Mouse (Mus musculus): Measurements from ENCODE around the gene Gas2l3.

The Gas2l3 gene

DNA sequence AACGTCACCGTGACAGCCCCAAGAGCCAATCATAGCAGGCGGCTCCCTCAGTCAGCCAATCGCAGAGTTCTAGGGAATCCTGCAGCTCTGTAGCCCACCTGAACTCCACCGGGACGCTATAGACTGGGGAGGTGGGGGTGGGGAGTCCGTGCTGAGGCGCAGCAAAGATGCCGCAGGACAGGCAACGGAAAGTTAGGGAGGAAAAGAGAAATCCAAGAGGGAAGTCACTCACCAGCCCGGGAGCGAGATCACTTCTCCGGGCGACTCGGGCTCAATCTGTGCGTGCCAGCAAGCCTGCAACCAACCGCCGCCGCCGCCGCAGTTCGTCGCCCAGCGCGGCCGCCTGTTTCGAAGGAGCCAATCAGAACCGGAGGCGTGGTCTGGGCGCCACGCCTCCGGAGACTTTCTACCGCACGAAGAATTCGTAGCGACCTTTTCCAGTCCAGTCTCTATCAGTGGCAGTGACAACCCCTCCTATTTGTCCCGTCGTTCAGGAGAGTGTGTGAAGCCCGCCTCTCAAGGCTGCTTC is at the start of gene Gas2l3:
Gas2l3 (minus strand) TSS at position 345 of the 529 bp plus-strand sequence.
- DNase-seq: peak; percentile 82

DNA sequence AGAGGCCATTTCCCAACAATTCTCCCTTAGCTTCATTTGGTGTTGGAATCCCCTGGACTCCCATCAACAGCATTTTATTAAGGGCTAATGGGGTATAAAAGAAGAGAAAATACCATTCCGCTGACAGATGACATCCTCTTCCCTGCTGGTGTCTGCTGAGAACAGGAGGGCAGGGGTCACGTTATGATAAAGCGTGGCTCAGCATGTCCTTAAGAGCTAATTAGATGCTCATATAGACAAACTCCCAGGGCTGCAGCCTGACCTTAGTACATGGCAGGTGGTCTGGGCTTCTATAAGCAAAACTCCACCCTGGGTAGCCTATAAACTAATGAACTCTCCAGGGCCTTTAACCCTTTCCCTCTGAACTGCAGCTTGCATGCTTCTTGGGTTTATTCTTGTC is 47.6 kb upstream of the Gas2l3 start:
- DNase-seq: no peak

DNA sequence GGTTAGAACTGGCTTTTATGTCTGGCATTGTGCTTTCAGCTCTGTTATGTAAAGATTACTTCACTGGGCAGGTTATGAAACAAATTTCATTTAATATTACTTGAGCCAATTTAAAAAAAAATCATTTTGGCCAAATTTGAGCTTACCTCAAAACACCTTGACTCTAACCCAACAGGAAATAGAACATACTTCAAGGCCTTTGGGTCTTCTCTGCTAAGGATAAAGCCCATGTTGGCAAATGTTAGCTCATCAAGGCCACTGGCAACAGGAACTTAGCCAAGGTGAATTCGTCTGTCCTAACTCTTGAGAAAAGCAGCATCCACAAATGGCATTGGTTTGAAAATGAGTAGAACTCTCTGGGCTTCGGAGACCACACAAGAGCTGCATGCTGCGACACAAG is 46.5 kb upstream of the Gas2l3 start:
- DNase-seq: no peak

DNA sequence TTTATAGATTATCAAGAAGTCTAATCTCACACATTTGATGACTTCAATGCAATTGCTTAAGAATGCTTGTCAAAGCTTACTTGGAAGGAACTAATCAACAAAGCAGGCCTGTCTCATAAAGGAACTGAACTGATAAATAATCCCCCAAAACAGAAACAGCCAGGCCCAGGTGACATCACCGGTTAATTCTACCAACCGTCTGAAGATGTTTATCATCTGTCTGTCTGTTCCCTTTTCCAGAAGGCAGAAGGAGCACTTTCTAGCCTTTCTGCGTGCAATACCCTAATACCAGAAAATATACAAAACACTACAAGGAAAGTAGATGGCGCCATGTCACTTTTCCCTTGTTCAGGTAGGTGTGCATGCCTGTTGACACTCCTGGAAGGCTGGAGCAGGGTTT is 45.7 kb upstream of the Gas2l3 start:
- DNase-seq: no peak

DNA sequence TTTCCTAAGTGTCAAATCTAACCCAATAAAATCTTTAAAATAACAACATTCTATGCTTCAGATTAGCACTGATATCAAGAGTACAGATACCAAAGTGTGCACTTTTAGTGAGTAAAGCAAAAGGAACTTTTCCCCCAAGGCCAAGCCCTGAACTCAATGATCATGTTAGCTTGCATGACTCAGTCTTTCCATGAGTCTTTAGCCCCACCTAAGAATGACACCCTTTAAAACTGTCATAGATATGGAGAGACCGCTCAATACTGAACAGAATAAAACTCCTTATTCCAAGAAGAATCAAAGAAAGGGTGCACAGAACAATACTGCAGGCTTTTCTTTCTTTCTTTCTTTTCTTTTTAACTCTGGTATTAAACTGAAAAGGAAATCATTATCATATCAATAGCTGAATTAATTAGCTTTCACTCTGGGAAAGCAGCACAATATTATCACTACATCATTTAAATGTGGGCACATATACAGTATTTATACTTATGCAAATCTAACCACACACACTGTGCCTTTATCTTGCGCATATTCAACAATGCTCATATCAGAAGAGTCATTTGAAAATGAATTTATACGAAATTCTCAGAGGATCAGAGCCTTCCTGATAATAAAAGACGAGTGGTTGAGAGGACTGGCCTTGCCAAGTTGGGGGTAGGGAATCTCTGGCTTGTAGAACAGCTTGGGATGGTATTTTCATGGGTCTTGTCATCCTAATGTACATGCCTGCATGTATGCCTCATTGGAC is 43.4 kb upstream of the Gas2l3 start:
- no peak for DNase-seq

DNA sequence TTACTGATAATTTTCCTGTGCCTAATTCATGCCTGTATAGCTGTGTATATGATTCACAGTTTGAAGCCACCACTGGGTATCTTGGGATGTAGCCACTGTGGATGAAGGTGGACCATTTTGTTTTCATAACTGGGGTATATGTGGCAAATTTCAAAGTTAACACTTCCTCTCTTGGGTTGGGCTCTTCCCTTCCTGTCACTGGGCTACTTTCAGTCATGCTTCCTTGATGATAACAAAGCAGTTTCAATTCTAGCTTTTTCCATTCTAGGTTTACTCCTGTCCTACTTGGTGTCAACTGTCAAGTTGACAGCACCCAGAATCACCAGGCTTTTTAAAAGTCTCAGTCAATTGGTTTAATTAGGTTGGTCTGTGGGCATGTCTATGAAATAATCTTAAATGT is 41.1 kb upstream of the Gas2l3 start:
- no peak for DNase-seq

DNA sequence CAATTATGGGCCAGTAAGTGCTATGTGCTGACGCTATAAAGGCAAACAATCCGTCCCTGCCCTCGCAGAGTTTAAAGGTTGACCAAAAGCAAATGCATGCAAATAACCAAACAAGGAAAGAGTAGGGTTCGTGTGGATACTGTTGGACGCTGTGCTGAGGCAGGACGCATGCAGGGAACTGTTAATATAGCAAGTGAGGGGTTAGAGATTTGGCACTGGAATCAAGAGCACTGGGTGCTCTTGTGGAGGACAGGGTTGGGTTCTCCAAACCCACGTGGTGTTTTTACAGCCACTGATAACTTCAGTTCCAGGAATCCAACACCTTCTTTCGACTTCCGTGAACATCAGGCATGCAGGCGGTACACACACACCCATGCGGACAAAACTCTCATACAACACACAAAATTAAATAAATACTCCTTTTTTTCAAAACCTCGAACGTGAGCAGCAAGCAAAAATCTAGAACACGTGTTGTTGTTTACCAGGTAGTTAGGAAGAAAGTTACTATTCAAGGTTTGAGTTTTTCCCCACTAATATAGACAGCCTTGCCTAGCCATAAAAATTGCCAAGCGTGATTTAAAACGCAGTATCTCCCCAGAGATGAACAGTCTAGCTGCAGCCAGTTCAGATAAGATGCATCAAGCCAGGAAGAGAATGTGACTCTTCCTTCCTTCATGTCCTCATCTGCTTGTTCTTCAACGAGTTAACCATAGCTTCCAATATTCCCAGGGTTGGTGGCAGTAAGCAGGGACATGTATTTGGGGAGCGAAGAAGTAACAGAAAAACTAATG is 40.2 kb upstream of the Gas2l3 start:
- DNase-seq: no peak

DNA sequence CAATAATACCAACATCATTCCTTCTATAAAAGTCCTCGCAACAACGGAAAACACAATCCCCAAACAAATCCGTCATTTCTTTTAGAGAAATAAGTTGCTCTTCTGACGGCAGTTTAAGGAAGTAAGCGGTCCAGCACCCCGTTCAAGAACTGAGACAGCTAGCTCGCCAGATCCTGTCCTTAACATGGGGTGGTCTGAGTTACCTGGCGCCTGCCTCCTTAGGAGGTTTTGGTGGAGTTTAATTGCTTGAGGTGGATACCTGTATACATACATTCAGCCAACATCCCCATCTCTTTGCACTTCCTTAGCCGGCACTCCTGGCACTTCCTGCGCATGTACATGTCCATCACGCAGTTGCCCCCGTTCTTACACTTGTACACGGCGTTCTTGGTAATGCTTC is 39.3 kb upstream of the Gas2l3 start:
- DNase-seq: no peak

DNA sequence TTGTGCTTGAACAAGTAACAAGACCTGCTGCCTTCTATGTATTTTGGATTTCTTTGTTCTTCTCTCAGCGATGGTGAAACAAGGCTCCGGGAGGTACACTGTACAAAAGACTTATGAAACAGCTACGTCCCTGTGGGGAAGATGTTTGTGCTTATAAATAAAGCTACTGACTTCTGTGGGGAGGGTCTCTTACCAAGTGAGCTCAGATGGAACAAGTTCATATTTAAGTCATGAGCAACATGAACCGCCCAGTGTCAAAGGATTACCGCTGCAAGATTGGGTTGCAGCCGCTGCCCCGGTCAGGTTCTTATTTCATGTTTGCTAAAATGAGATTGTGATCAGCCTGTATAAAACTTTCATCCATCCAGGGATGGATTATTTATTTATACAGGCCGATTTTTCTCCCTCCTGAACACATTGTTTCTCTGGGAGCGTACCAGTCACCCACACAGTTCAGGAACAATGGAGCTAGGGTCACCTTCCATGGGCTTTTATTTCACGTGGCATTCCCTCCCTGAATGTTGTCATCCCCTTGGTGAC is 38.4 kb upstream of the Gas2l3 start:
- DNase-seq: no peak

DNA sequence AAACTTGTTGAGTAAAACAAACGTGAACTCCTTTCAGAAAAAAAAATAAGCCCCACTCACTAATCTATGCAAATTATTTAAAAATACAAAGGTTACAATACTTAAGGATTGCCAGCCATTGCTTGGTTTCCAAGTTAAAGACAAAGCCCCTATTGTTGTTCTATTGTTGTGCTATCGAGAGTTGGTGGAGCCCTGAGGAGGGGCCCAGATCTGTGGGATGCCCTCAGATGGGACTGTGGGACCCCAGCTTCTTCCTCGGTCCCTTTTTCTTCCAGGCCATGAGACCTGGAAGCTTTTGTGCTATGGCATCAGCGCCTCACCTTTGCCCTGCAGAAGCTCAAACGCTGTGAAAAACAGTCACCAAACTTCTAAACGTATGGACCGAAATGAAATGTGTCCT is 37.9 kb upstream of the Gas2l3 start:
- DNase-seq: no peak

DNA sequence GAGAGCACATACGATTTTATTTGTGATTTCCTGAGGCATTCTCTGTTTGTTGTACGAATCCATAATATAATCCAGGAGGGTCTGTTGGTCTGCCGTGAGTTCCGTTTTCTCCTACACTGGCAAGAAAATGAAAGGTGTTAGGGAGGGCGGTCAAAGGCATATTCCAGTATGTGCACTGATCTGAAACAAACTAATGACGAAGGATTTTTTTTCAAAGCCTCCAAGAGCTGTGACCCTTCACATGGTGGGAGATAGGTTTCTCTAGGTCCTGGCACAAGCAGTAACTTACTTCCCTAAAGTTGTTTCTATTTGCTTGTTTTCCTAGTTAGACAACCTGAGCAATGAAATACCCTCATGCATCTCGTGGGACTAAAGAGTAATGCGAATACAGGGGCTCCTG is 35.0 kb upstream of the Gas2l3 start:
- no peak for DNase-seq

DNA sequence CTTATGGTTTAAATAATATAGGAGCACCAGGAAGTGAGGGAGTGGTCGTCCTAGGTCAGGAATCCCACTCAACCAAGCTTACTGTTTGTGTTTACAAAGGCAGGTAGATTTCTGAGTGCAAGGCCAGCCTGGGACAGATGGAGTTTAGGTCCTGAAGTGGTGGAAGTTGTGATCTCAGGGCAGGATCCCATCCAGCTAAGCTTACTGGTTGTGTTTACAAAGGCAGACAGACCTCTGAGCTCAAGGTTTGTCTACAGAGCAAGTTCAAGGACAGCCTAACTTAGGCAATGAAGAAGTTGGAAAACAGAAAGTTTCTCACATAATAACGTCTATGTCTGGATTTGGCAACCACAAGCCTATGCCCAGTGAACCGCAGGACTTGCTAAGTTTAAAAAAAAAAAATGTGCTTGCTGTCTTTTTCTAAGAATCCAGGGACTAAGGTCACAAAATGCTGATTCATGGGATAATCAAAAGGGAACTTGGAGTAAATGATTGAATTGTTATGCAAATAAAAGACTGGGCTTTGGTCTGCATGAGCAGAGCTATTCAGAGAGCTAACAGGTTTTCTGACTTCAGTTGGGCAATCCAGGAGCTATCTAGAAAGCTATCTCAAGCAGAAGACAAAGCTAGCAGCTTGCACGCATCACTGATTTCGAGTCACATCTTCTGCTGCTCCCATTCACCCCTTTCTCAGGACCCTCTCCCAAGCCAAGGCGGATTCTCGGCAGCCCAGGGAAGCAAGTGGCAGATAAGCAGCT is 27.0 kb upstream of the Gas2l3 start:
- DNase-seq: no peak

DNA sequence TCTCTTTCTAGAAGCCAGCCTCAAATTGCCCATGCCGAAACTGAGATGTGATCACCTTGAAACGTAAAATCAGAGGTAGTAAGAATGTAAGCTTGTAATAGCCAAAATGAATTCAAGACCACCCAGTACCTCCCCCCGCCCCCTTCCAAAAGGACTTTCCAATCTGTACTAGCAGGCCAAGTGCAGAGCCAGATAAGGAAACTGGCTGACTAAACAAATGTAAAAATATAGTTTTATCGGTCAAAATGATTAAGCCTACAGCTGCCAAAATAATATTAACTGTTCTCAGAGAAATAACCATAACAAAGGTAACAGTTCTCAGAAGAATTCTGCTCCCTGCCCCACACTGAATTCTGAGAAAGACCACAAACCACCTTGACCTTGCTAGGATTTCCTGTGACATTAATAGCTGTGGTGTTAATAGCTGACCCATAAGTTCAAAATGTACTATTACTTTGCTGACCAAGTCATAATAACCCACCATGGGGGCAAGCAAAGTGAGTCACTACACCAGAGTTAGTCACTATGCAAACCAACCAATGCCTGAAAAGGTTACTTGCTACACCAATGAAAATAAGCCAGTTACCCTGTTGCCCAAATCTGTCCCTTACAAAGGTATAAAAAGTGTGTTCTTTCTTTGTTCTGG is 21.1 kb upstream of the Gas2l3 start:
- DNase-seq: no peak

DNA sequence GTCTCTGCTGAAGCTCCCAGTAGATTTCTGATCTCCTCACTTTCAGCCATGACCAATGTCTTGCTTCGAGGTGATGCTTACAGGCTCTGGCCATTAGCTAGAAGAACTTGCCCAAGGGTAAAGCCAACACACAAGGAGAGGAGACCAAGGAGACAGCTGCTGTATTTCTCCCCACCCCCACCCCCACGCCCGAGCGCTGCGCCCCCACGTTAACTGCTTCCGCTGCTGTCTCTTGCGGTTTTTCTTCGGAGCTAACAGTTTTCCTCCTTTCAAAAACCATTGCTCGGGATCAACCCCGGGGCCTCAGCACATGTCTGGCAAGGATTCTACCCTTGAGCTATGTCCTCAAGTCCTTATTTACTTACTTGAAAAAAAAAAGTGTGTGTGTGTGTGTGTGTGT is 19.1 kb upstream of the Gas2l3 start:
- DNase-seq: no peak

DNA sequence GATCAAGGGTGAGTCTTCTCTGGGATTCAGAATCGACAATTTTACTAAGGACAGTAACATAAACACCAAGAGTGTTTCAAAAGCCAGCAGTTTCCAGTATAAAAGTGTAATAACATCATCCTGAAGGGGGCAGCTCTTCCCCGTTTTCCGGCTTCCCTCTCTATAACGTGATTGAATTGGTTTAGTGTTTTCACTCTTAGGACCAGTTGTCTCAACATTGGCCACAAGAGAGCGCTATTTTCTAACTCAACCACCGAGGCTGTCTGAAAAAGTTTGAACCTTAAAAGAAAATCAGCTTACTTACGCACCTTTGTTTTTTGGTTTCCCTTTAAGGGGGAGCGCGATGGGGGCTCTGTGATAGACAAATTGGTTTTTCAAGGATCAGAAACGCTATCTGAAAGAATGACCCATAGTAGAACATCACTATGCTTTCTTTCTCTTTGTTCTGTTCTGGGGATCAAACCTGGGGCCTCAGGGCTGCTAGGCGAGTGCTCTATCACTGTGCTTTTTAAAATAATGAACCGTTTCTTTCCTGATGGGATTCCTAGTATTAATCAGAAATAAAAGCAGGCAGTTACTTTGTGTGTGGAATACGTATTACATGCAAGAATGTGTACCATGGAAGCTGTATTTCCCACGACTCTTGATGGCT is 18.2 kb upstream of the Gas2l3 start:
- peak; percentile 78 for DNase-seq

DNA sequence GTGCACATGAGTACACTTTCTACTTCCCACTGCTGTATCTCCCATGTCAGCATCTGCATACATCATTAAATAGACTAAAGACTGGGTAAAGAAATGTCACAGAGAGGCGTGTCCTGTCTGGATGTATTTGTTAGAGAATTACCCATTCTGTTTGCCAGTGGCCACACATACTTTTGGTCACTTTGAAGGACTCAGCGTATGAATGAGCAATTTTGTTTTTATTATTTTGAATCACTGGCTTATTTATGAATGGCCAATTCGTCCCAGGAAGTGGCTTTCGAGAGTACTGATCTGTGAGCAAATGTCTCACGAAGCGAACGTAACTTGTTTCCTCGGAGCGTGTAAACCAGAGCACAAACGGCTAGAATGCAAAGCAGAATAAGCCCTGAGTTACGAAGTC is 17.2 kb upstream of the Gas2l3 start:
- DNase-seq: no peak

DNA sequence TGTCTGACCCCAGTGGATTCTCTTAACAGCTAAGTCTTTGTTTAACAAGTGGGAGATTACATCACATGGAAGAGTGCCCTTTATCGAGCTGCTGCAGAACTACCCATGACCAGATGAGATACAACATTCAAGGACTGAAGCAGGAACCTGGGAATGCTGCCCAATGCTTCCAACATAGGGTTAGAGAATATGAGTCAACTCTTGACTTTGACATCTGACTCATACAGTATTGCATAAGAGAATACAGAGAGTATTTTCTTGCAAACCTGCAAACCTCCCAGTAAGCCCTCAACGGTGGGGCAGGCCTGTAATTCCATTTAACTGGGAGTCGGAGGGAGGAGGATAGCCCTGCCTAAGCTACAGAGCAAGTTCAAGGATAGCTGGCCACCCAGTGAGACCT is 15.0 kb upstream of the Gas2l3 start:
- DNase-seq: no peak

DNA sequence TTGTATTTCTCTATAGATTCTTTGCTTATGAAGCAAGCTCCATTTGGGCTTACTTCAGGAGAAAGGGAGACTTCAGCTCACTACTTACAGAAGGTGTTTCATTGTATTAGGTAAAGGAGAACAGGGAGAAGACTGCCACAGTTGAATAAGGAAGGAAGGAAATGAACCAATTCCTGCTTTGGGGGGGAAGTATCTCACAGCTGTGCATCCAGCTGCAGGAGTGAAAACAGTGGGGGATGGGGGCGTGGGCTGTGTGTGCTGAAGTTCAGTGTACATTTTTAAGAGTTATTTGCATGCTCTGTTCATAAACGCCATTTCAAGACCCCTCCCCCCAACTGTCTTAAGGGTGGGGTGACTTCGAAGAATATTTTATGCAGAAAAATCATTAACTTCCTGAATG is 10.0 kb upstream of the Gas2l3 start:
- no peak for DNase-seq

DNA sequence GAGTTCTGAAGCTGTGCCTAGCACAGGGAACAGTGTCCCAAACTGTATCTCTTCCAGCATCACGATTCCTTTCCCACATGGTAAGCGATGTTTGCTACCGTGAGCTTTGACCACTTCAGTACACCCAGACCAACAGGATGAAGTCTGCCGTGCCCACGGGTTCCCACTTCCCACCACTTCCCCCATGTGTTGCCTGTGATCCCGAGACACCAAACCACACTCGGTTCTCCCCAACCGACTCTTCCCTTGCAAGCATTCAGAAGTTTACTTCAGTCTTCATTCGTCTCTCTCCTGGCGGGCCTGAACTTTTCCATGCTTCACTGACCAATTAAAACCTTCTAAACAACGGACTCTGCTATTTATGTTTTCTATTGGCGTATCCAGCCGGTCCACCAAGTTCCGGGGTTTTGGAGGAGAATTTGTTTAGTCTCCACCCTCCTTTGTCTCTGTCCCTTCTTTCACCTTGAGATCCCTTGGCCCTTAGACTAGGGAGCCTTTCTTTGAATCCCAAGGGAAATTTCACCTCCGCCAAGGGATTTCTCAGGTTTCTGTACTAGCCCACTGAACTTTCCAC is 9.4 kb upstream of the Gas2l3 start:
- DNase-seq: no peak

DNA sequence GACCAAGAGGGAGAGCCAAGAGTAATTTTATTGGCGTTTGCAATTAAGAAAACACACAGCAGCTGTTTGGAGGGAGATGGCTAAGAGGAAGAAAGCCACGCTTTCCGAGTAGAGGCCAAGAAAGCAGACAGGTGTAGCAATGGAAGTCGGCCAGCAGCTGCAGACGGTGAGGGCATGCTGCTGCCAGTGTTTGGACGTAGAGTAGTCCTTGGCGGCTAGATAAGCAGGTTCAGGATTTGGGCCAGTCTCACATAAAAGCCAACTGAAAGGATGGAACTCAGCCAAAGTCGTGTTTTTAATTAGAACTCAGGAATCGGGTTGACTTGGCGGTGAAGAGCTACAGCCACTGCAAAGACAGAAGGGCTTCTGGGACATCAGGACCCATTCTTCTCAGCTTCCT is 6.6 kb upstream of the Gas2l3 start:
- no peak for DNase-seq

DNA sequence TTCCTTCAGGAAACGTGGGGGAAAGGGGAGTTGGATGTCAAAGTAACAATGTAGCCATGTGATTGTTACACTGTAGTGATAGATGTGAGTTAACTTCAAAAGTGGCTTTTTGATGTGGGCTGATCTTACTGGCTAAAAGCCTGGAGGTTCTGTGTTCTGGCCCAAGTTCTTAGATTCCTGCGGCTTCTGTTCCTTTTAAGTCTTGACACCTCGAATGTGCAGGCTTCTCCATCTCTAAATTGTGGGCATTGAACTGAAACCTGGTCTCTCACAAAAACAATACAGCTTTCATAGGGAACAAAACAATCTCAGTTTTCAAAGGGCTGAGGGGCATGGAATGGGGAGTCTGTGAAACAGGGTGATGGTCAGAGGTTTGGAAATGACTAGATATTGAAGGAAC is 614 bp upstream of the Gas2l3 start:
- no peak for DNase-seq

DNA sequence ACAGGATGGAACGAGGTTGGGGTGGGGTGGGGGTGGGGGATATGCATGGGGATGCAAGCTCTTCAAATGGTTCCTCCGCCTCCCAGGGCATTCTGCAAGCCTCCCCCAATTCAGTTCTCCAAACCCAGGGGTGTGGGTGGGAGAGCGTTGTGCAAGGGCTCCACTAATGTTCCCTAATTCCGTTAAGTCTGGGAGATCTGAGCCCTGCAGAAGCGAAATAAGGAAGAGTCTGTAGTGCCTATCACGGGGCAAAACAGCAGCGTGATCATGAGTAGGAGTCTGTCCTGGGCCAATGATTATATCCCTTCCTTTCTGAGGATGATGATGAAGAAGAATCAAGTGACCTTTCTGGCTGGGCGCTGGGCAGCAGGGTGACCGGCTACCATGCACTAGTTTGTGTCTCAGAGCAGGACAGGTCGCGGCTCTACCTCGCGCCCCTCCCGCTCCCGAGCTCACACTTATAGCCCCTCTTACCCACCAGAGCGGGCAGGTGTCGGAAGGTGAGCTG is 598 bp downstream of the Gas2l3 start:
- no peak for DNase-seq
